Mouse (Mus musculus) hematopoietic stem cell, adult 5-6 weeks (primary cell): ENCODE results near the gene Sdhd. TPM values are rescaled to one million over a fixed set of nuclear protein-coding genes. Genes with fewer than 3 reads are reported as not detected.
A peak's percentile ranks its signal among the peaks of the same experiment; 100 is the strongest.
"Not testable (repeated sequence)": the region's sequence is repeated elsewhere in the genome, so short reads cannot be mapped to it uniquely, and the experiment has no call there.

Source experiments
- ATAC-seq, 2 experiments: fragments of 125-278 bp in 1 of 2; replicated peaks in 1 of 2; 2 replicates each; pipeline ENCODE4 v1.8.0; 2016 to 2017; ENCODE audit warnings: inconsistent platforms in 2 of 2, mild to moderate bottlenecking in 2 of 2, moderate number of reproducible peaks in 2 of 2, low read depth in 1 of 2, moderate TSS enrichment in 1 of 2; ENCODE audit not compliant: low FRiP score in 2 of 2, poor library complexity in 2 of 2, severe bottlenecking in 2 of 2, insufficient read depth in 1 of 2, low TSS enrichment in 1 of 2
- total RNA-seq: library from RNA; stranded (forward); fragments of 172-1452, 232-1000 nt; gene quantifications from 2 replicates; pipeline ENCODE4 v1.2.3, GENCODE M21; 2017

The Sdhd gene
- total RNA-seq = 142 and 154 TPM in 2 replicates

- ATAC-seq = peak; percentile 92 to 97
These were observed at the start of gene Sdhd, which contains the start of gene Timm8b for GRCm38 (mm10) chr9:50603189-50603997. Sdhd (minus strand) TSS chr9:50603812. Timm8b (plus strand) TSS chr9:50603910.

DNA sequence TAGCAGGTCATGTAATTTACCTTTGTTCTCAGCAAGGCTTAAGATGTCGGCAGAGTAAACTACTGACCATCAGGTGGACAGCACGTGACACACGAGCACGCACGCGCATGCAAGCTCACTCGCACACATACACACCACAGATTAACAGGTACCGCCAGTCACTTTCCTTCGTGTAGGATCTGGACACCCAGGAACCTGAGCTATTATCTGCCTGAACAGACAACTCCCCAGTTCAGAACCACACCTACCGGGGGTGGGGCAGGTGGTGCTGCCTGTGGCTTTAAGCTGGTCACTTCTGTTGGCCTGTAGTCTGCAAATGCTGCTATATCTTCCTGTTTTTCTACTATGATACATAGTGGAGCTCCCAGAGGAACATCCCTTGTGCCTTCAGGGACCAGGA, 46.9 kb upstream of the Sdhd start:
- no peak for ATAC-seq

GRCm38 (mm10) chr9:50646826-50647370, 43.3 kb upstream of the Sdhd start:
- no peak for ATAC-seq

DNA sequence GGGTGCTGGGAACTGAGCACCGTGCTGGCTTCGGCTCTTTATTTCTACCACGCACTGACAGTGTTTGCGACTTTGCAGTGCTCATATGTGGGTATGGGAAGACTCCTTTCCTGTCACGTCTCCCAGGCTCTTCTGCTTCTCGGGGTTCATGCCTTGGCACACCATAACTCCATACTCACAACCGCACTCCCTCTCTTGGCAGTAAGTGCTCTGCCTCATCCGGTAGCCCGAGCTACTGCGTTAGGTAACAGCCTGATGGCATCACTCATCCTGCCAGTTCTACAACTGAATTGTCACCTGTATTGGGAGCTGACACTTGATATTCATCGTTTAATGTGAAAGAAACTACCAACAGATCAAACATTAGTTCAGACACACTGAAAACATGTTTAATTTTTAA, 30.7 kb upstream of the Sdhd start:
- no peak for ATAC-seq

DNA sequence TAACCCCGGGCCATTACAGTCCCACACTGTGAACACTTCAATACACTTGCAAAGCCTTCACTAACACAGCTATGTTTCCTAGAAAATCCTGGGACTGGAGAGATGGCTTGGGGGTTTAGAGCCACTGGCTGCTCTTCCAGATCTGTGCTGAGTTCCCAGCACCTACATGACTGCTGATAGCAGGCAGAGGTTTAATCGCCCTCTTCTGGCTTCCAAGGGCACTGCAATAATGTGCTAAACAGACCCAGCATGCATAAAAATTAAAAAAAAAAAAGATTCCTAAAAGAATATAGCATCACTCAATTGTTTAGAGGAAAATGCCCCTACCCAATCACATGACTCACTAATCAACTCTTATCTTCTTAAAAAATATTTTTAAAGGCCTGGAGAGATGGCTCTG, 29.4 kb upstream of the Sdhd start:
- 0 out of 4 replicates have a peak, but pooled peaks of 1 of the 2 experiments have one; percentile 37 for ATAC-seq

GRCm38 (mm10) chr9:50632016-50632688, 28.5 kb upstream of the Sdhd start:
- ATAC-seq = no peak

DNA sequence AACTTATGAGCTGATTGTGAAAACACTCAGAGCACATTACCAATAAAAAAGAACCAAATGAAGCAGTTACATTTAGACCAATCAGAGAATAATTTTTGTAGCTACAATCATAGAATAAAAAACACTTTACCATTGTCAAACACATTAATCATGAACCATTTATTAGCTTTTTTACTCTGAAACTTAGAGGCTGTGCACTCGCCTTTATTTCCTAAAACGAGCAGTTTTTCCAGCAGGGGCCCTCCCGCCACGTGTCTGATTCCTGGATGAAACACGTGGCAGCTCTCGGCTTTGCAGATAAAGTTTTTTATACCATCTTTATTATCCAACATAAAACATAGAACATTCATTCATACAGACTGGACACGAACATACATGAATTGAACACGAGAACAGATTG, 27.3 kb upstream of the Sdhd start:
- ATAC-seq = not testable (repeated sequence)

DNA sequence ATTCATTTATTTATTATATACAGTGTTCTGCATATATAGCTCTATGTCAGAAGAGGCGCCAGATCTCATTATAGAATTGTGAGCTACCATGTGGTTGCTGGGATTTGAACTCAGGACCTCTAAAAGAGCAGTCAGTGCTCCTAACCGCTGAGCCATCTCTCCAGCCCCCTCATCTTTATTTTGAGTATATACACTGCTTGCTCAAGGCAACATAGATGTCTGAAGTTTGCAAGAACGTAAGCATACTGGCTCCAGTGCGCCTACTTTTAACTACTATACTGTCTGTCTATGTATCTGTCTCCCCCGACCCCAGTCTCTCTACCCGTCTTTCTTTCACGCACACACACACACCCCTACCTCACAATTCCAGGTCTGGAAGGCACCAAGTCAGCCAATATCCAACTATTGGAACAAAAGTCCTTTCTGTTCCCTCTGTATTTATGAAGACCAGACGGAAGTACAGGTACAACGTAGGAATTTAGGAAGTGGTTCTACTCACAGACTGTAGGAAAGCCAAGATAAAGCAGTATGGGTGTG, 14.2 kb upstream of the Sdhd start:
- no peak for ATAC-seq

- ATAC-seq = peak; percentile 84 to 92
These were observed 13.4 kb upstream of the Sdhd start, which contains the start of the genes Pih1d2 and Nkapd1 for GRCm38 (mm10) chr9:50616766-50617603. Pih1d2 (plus strand) TSS chr9:50617321. Nkapd1 (minus strand) TSS chr9:50617464.

DNA sequence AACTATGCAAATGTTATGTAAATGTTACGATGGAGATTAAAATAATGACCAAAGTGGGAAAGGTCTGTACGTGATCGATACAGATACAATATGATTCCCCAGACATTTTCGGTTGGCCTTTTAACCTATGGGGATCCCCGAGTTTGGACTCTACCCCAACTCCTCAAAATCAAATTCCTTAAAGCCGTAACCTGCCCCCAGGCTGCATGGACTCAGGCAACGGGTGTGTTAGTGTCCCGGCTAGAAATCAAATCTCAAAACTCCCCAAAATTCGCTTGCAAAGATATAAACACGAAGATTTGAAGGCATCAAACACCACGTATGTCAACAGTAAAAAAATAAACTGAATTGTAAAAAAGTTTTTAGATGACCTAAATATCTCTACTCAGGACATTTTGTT, 12.5 kb upstream of the Sdhd start:
- ATAC-seq = no peak

DNA sequence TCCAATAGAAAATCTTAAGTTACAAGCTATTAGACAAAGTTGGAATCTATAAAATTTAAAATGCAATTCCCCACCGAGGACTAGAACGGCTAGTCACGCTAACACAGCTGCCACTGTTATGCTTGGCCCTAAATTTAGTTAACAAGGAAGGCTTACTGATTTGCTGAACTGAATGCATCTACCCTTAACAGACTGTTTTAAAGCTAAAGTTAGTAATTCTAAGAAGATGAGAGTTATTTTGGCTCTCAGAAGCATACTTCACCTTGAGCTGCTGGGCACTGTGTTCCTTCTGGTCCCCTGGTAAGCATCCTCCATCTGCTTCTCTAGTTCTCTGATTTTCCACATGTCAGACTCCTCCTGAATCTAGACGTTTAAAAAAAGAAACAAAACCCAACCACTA, 8.5 kb upstream of the Sdhd start:
- ATAC-seq = no peak

DNA sequence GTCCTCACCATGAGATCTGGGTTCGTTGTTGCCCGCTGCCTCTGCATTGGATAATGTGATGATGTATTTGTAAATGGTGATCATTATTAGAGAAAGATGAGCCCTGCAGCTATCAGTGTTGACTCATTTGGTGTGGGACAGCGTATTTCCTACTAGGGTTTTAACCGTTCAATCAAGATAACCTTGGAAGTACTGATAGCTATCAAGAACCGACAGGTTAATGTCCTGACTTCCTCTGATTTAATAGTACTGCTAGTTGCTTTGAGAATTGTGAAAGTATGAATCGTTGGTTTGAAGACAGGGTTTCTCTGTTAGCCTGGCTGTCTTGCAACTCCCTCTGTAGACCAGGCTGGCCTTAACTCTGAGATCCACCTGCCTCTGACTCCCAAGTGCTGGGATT, 726 bp upstream of the Sdhd start:
- no peak for ATAC-seq

- no peak for ATAC-seq
These were observed 349 bp upstream of the Sdhd start for GRCm38 (mm10) chr9:50603998-50604324.

DNA sequence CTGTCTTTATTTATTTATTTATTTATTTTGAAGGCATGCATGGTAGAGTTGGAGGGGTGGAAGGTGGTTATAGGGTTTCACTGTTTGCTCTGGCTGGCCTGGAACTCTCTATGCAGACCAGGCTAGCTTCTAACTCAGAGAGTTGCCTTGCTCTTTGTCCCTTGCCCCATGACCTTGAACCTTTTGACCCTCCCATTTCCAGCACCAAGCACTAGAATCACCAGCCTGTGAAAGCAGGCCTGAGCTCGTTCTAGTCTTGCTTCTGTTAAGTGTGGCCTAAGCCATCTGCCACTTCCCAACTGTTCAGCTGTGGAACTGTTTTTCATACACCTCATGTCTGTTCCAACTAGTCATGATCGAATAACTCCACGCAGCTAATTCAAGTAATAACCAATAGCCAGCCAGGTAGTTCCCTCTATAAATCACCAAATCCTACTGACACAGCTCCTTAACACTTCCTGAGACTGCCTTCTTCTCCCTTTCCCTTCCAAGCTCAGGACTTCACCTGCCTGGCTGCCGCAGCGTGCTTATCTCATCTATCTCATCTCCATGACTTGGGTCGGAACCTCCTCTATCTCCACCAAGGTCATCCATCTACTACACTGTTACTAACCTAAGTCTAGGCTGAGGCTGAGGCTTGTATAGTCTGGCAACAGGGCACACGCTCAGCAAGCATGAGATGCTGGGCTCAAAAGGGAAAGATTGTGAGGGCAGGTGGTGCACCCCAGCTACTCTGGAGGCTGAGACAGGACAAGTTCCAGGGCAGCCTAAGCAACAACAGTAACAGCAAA, 1.4 kb downstream of the Sdhd start:
- ATAC-seq = no peak

GRCm38 (mm10) chr9:50601536-50601935, 2.1 kb downstream of the Sdhd start:
- no peak for ATAC-seq

- no peak for ATAC-seq
These were observed 6.6 kb downstream of the Sdhd start for GRCm38 (mm10) chr9:50596973-50597372.
